Mouse (Mus musculus): ENCODE measurements around the gene Tbc1d24.
A peak's percentile ranks its signal among the peaks of the same experiment; 100 is the strongest.

Gene Tbc1d24

GRCm38 (mm10) chr17:24205284-24205888 is at the start of gene Tbc1d24:
TSS of gene Tbc1d24 (minus strand) at chr17:24205562.
- DNase-seq (ENCODE audit: low spot score in 2 of 2) = peak; percentile 89 to 92

DNA sequence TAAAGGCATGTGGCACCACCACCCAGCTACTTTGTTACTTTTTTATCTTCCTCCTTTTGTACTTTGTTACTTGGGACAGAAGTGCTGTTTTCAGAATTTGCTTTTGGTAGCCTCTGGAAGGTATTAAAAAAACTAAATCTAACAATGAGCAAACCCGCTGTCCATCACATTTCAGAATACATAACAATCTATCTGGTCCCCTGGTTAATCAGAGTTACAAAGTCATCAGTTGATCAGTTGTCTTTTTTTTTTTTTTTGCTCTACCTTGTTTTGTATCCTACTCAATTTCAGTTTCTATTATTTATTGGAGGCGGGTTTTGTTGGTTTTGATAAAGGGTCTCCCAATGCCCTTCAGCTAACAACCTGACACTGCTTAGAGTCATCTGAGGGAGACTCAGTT is 47.0 kb upstream of the Tbc1d24 start:
- no peak for DNase-seq (ENCODE audit: low spot score in 2 of 2)

- peak; percentile 95 to 96 for DNase-seq (ENCODE audit: low spot score in 2 of 2)
These were observed 46.1 kb upstream of the Tbc1d24 start, which contains the start of gene Ccnf for GRCm38 (mm10) chr17:24251320-24252069. TSS of gene Ccnf (minus strand) at chr17:24251484.

GRCm38 (mm10) chr17:24250988-24251319 is 45.6 kb upstream of the Tbc1d24 start:
- DNase-seq (ENCODE audit: low spot score in 2 of 2) = no peak

DNA sequence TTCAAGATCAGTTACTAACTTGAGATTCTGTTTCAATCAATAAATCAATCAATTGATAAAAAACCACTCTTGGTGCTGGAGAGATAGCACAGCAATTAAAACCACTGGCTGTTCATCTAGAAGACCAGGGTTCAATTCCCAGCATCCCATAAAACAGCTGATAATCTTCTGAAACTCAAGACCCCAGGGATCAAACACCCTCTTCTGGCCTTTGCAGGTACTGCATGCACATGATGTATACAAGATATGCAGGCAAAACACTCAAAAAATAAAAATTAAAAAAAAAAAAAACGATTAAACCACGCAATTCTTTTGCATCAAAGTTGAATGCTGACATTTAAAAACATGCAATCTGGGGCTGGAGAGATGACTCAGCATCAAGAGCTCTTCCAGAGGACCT is 43.3 kb upstream of the Tbc1d24 start:
- no peak for DNase-seq (ENCODE audit: low spot score in 2 of 2)

DNA sequence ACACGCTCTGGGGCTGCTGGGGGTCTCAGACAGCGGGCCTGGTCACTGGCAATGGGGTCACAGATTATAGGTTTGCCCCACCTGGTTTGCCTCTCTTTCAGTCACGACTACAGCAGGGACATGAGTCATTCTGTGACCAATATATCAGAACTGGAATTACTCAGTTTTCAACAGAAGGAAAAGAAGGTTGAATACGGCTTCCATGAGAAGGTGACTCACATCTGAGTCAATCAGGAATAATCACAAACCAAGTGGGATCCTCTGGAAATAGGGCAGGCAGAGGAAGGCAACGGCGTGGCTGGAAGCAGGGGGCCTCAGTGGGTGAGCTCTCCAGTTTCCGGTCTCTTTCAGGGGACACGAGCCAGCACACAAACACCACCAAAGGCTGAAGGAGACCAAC is 38.7 kb upstream of the Tbc1d24 start:
- no peak for DNase-seq (ENCODE audit: low spot score in 2 of 2)

- no peak for DNase-seq (ENCODE audit: low spot score in 2 of 2)
These were observed 38.1 kb upstream of the Tbc1d24 start for GRCm38 (mm10) chr17:24243311-24243969.

DNA sequence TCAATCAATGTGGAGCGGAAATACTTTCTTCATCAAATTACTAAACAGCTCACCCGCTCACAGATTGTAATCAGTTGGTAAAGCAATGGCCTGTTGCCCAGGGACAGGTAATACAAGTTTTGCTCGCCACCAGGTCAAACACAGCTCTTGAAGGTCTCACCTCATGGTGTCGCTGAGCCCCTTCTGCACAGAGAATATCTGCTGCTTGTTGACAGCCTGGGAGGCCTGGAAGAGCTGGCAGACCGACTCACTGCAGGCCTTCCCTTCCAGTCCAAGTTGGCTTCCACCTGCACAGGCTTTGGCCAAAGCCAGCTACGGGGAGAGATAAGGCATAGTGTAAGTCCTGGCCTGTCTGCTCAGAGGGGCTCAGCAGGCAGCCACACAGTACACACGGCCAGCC is 31.6 kb upstream of the Tbc1d24 start:
- DNase-seq (ENCODE audit: low spot score in 2 of 2) = no peak

- no peak for DNase-seq (ENCODE audit: low spot score in 2 of 2)
These were observed 31.1 kb upstream of the Tbc1d24 start for GRCm38 (mm10) chr17:24236479-24236878.

- DNase-seq (ENCODE audit: low spot score in 2 of 2) = no peak
These were observed 22.6 kb upstream of the Tbc1d24 start for GRCm38 (mm10) chr17:24227941-24228340.

DNA sequence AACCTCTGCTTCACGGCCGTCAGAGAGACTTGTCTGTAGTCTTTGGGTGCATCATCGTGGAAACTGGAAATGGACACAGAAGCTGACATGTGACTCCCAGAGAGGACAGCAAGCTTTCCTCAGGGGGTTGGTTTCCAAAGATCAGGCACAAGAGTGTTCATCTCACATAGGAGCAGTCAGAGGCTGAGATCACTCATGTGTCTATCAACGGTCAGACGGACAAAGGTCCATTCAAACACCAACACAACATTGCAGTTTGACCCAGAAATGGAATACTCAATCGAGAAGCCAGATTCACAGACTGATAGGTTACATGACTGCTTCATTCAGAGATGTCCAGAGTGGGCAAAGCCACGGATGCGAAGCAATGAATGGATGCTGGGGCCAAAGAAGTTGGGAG is 21.4 kb upstream of the Tbc1d24 start:
- no peak for DNase-seq (ENCODE audit: low spot score in 2 of 2)

DNA sequence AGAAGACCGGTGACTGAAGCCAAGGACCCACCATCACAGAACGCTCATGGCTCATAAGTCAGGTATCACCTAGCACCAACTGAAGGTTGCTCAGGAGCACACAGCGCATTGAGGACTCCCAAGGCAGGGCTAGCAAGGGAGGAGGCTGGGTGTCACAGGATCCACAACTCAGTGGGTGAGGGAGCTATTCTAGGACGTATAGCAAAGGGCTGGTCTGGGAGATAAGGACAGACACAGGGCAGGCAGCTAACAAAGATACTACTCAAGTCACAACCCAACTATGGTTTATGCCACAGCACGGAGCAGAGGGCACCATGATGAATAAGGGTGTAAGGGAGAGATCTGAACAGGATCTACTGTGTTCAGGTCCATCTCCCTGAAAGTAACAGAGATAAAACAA is 20.5 kb upstream of the Tbc1d24 start:
- DNase-seq (ENCODE audit: low spot score in 2 of 2) = no peak

GRCm38 (mm10) chr17:24224741-24225140 is 19.4 kb upstream of the Tbc1d24 start:
- no peak for DNase-seq (ENCODE audit: low spot score in 2 of 2)

- no peak for DNase-seq (ENCODE audit: low spot score in 2 of 2)
These were observed 18.2 kb upstream of the Tbc1d24 start for GRCm38 (mm10) chr17:24223513-24223912.

DNA sequence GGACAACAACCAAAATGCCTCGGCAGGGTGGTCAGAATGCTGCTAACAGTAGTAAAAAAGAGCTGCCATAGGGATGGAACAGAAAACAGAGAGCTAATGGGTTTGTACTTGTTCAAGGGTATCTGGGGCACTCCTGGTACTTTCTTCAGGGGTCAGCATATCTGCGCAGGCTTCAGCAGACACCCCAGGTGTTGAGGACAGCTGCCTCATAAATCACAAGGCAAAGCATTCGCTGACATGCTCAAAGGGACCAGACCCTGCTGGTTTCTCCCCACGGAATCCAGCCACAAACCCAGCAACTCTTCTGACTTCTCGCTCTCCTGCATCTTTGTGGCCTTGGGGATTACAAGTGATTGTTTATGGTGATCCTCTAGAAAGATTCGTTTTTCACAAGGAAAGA is 17.3 kb upstream of the Tbc1d24 start:
- DNase-seq (ENCODE audit: low spot score in 2 of 2) = no peak

DNA sequence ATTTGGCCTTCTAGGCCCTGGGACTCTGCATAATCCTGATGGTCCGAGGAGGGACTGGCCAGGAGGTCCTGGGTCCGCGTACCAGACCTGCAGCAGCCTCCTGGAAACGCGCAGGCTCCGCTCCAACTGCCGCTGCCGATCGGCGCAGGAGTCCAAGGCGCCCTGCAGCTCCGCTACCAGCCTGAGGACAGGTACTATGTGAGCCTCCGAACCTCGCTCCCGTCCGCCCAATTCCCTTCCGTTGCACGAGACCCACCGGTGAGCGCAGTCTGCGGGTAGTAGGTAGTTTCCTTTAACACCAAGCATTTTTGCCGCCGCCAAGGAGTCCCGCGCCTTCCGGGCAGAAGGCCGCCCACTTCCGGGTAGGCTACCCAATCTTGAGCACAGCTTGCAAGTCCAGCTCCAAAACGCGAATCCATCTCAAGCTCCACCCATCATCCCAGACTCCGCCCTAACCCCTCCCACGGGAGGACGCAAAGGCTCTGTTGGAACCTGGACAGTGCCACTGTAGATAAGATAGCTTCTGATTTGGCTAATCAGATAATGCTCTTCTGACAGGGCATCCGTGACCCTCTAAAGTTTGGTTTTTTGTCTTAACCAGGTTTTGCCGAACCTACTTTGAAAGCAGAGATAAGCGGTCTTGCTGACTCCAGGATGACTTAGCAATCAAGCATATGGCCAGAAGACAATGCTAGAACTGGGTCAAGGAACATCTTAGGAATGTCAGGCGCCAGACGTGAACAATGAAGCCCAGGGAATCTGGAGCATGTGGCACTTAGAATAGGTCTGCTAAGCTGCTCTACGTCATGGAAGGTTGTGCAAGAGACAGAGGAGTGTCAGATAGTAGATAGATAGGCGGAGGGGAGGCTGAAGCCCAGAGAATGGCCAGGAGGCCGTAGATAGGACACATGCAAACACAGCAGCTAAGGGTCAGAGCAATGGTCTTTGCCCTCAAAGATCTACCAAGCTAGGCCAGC is 15.4 kb upstream of the Tbc1d24 start, which contains the start of gene Tedc2:
Gene Tedc2 (minus strand): TSS at position 417 of the 977 bp plus-strand sequence.
- peak; percentile 86 to 90 for DNase-seq (ENCODE audit: low spot score in 2 of 2)

DNA sequence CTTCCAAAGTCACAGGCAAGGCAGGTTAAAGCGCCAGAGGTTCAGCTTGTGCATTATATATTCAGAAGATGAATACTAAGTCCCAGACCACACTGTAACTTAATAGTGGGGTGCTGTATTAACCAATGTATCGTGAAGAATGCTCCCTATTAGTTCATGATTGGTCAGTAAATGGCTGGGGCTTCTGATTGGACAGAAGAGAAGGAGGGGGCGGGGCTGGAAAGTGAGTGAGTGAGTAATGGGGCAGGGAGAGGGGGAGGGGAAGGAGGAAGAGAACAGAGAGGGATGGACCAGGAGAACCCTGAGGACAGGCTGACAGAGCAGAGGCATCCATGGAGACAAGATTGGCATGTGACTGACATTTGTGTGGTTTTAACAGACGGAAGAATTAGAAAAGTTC is 11.5 kb upstream of the Tbc1d24 start:
- DNase-seq (ENCODE audit: low spot score in 2 of 2) = no peak

- no peak for DNase-seq (ENCODE audit: low spot score in 2 of 2)
These were observed 7.8 kb upstream of the Tbc1d24 start for GRCm38 (mm10) chr17:24213186-24213585.

- DNase-seq (ENCODE audit: low spot score in 2 of 2) = no peak
These were observed 7.2 kb upstream of the Tbc1d24 start for GRCm38 (mm10) chr17:24212441-24213018.

DNA sequence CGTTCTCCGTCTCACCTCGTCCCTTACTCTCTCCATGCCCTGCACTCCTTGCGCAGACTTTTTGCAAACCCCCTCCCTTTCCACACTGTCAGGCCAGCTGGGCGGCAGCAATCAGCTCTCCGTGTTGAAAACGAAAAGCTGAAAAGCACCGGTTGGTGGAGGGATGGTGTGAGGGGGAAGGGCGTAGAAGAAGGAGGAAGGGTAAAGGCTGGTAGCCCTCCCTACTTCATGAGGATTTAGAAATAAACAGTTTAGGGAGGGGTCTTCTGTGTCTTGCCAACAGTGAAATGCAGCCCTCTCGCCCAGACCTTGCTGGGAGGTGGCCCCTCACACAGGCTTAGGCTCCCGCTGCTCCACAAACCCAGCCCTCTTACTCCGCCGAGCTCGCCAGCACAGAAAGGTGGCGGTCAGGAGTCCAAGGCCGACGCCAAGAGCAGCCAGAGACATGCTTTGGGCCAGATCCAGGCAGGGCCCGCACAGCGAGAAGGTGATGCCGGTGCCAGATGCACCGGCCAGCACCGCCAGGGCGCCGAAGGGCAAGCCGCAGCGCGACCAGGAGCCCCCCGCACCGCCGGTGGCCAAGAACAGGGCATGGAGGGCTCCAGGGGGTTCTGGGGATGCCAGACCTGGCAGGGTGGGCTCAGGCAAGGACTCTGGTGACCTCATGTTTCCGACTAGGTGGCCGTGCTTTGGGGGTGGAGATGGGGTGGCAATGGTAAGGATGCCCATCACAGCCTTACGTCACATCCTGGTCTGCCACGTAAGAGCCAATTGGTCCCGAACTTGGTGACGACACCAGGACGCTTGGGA is 6.5 kb upstream of the Tbc1d24 start:
- DNase-seq (ENCODE audit: low spot score in 2 of 2) = peak; percentile 54 to 61

DNA sequence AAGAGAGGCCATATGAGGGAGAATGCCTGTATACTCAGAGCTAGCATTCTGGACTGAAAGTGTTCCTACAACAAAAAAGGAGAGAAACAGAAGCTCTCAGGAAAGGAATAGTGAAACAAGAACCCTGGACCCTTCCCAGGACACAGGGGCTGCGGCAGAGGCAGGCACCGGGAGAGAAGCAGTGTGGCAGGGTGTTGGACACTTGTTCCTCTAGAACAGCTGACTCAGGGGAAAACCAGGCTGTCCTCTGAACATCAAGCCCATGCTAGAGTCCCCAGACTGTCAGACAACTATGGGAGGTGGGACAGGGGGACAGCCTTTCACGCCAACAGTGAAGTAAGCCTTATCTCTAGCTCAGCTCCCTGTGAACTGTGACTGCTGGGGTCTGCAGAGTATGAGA is 5.2 kb upstream of the Tbc1d24 start:
- no peak for DNase-seq (ENCODE audit: low spot score in 2 of 2)
